ENCODE assay signal across 8 mouse cellular contexts in genomic region chr5:21787186-21788105, GRCm38 (mm10). TPM values are rescaled to one million over a fixed set of nuclear protein-coding genes. Genes with fewer than 3 reads are reported as not detected.
DNase-seq lines count a peak whose midpoint lies in the region; ATAC-seq and TF ChIP-seq lines count a peak whose summit lies in the region.

No protein-coding gene starts in this region.

- WGBS in heart, embryonic 11.5 days (ENCODE audit: insufficient replicate concordance), result 32% methylated on average over 11 of the region's 11 CpGs
- WGBS in heart, embryonic 16.5 days, result 30% methylated on average over 11 of the region's 11 CpGs
- 25% methylated on average over 11 of the region's 11 CpGs for WGBS in liver, postnatal 0 days (ENCODE audit: insufficient replicate concordance)

- peak overlapping the region; percentile 96 for H3K4me3 ChIP-seq in heart, embryonic 11.5 days (ENCODE audit: low read depth, low read length)
- H3K4me3 ChIP-seq in ES-E14 (ENCODE audit: insufficient read depth in 1 of 2, low read depth in 1 of 2, low read length in 2 of 2, poor library complexity in 1 of 2, severe bottlenecking in 1 of 2), result peak overlapping the region; percentile 86 to 93
- H3K4me3 ChIP-seq in heart, embryonic 16.5 days (ENCODE audit: low read length), result peak overlapping the region; percentile 99
- H3K4me3 ChIP-seq in liver, postnatal 0 days (ENCODE audit: low read depth, low read length), result peak overlapping the region; percentile 89

- TF ChIP-seq CTCF in liver, postnatal 0 days (IDR thresholded peaks at IDR 0.05; ENCODE audit: low read depth), result no peak

- intact Hi-C loops in heart, postnatal 10 days (cut with DNase I), result loop anchor here (10.0 kb wide), 1 partner anchor 727 kb away; no protein-coding TSS in a partner anchor

- H3K36me3 ChIP-seq in heart, embryonic 11.5 days (ENCODE audit: control insufficient read depth, insufficient read depth, low read length), result peaks cover 4% of the 10 kb centered on the region; the same call in 1 of the 2 replicates
- peaks cover 3% of the 10 kb centered on the region for H3K36me3 ChIP-seq in ES-E14 (ENCODE audit: control insufficient read depth, insufficient read depth, low read length, poor library complexity, severe bottlenecking)
- peaks cover 4% of the 10 kb centered on the region for H3K36me3 ChIP-seq in heart, embryonic 16.5 days (ENCODE audit: control insufficient read depth, insufficient read depth)
- H3K36me3 ChIP-seq in liver, postnatal 0 days (replicated peaks; ENCODE audit: insufficient read depth, low read length), result peaks cover 14% of the 10 kb centered on the region

- DNase-seq in heart, postnatal 10 days, result no peak
- DNase-seq in ES-E14 (ENCODE audit: low read depth, low spot score), result no peak
- DNase-seq in liver, postnatal 0 days, result no peak
- DNase-seq in urinary bladder, postnatal 4 days (ENCODE audit: low spot score in 2 of 2), result no peak
- no peak for DNase-seq in adrenal gland, adult 8-10 months
- no peak for DNase-seq in layer of hippocampus, postnatal 10 days (ENCODE audit: low spot score in 2 of 2)

- H3K27ac ChIP-seq in heart, embryonic 11.5 days (ENCODE audit: low read depth, low read length), result peak overlapping the region; percentile 75
- no peak overlapping the region for H3K27ac ChIP-seq in ES-E14 (ENCODE audit: insufficient read depth, low read depth, low read length, poor library complexity, severe bottlenecking)
- H3K27ac ChIP-seq in heart, embryonic 16.5 days (ENCODE audit: low read length), result peak overlapping the region; percentile 90
- peak overlapping the region; percentile 89 for H3K27ac ChIP-seq in liver, postnatal 0 days (ENCODE audit: low read depth)

- H3K9me3 ChIP-seq in heart, embryonic 11.5 days (replicated peaks; ENCODE audit: control insufficient read depth, low read length), result no peaks in the 10 kb centered on the region
- H3K9me3 ChIP-seq in ES-E14 (ENCODE audit: control insufficient read depth, insufficient read depth, low read depth, low read length), result no peaks in the 10 kb centered on the region
- no peaks in the 10 kb centered on the region for H3K9me3 ChIP-seq in heart, embryonic 16.5 days (replicated peaks; ENCODE audit: control insufficient read depth, low read length)
- no peaks in the 10 kb centered on the region for H3K9me3 ChIP-seq in liver, postnatal 0 days (ENCODE audit: low read length)

- peaks cover 2% of the 10 kb centered on the region for H3K4me1 ChIP-seq in heart, embryonic 11.5 days (ENCODE audit: control insufficient read depth, insufficient read depth, low read length)
- H3K4me1 ChIP-seq in ES-E14 (ENCODE audit: control insufficient read depth in 2 of 2, insufficient read depth in 2 of 2, low read length in 2 of 2, poor library complexity in 1 of 2), result peaks cover 0 to 2% of the 10 kb centered on the region in 2 experiments; a peak in 3 of 4 replicates
- peaks cover 8% of the 10 kb centered on the region for H3K4me1 ChIP-seq in heart, embryonic 16.5 days (ENCODE audit: control insufficient read depth, insufficient read depth, low read length)
- H3K4me1 ChIP-seq in liver, postnatal 0 days (ENCODE audit: insufficient read depth), result peaks cover 22% of the 10 kb centered on the region

- H3K27me3 ChIP-seq in heart, embryonic 11.5 days (ENCODE audit: control insufficient read depth, insufficient read depth, low read length), result no peaks in the 10 kb centered on the region
- no peaks in the 10 kb centered on the region for H3K27me3 ChIP-seq in heart, embryonic 16.5 days (ENCODE audit: control insufficient read depth, insufficient read depth, low read length)
- H3K27me3 ChIP-seq in liver, postnatal 0 days (ENCODE audit: insufficient read depth, low read length), result no peaks in the 10 kb centered on the region

- in situ Hi-C loops in ES-E14 (cut with MboI; ENCODE audit: low sequenced_read_pairs in 2 of 2, unreplicated experiment in 2 of 2), result no loop called here

- TF ChIP-seq EP300 in liver, postnatal 0 days (IDR thresholded peaks at IDR 0.05; ENCODE audit: low read depth), result no peak

- H3K4me2 ChIP-seq in heart, embryonic 11.5 days, result peak overlapping the region; percentile 75
- H3K4me2 ChIP-seq in heart, embryonic 16.5 days (ENCODE audit: low read depth, low read length), result peak overlapping the region; percentile 87
- peak overlapping the region; percentile 100 for H3K4me2 ChIP-seq in liver, postnatal 0 days (ENCODE audit: low read depth, low read length)

- ATAC-seq in heart, embryonic 11.5 days (replicated peaks; ENCODE audit: insufficient number of reproducible peaks, low FRiP score, low TSS enrichment), result no peak
- ATAC-seq in heart, embryonic 16.5 days (replicated peaks; ENCODE audit: extremely low read depth, insufficient read depth, low FRiP score), result no peak
- ATAC-seq in liver, postnatal 0 days, result no peak

- H3K9ac ChIP-seq in heart, embryonic 11.5 days (ENCODE audit: low read depth, low read length), result peak overlapping the region; percentile 94
- peak overlapping the region; percentile 91 for H3K9ac ChIP-seq in ES-E14 (ENCODE audit: insufficient read depth, low read depth, low read length, poor library complexity, severe bottlenecking)
- H3K9ac ChIP-seq in heart, embryonic 16.5 days (ENCODE audit: low read length), result peak overlapping the region; percentile 98
- peak overlapping the region; percentile 89 for H3K9ac ChIP-seq in liver, postnatal 0 days (replicated peaks)

TF ChIP-seq in ES-E14, 5 proteins besides CTCF, POLR2A, EP300 and RAD21:
- TF ChIP-seq CHD2 (IDR thresholded peaks at IDR 0.05; ENCODE audit: low read depth, low read length) (no peak), MAFK (IDR thresholded peaks at IDR 0.05; ENCODE audit: insufficient read depth, low read depth, low read length) (no peak)

RNA-seq across cellular contexts. Expression of gene Psmc2, which starts 2.4 kb away (rescaled TPM):
- 165 and 176 TPM in 2 replicates for polyA plus RNA-seq in heart, embryonic 11.5 days (2014; fragmentation: Nextera tagmentation; extraction: Ambion mirVana)
- total RNA-seq in heart, postnatal 10 days (2021), result 100 to 1,000 TPM in 1 of 2 experiments, 10 to 100 TPM in 1; 98.9 to 101 TPM
- total RNA-seq in ES-E14 (2012; rRNA removed), result 79.2 and 134 TPM in 2 replicates
- polyA plus RNA-seq in heart, embryonic 16.5 days (2015; fragmentation: Nextera tagmentation; extraction: Ambion mirVana), result 138 and 139 TPM in 2 replicates
- polyA plus RNA-seq in liver, postnatal 0 days (2015; fragmentation: Nextera tagmentation; extraction: Ambion mirVana), result 76.7 and 82.0 TPM in 2 replicates
- total RNA-seq in adrenal gland, adult 8-10 months (2022), result 100 to 1,000 TPM; 127 to 153 (median 141) TPM
- total RNA-seq in layer of hippocampus, postnatal 10 days (2021), result 100 to 1,000 TPM; 112 to 119 TPM

RNA-seq across cellular contexts. Expression of gene Dnajc2, which starts 2.4 kb away (rescaled TPM):
- polyA plus RNA-seq in heart, embryonic 11.5 days (2014; fragmentation: Nextera tagmentation; extraction: Ambion mirVana), result 60.4 and 71.5 TPM in 2 replicates
- 10 to 100 TPM; 18.2 to 20.8 TPM for total RNA-seq in heart, postnatal 10 days (2021)
- total RNA-seq in ES-E14 (2012; rRNA removed), result 83.7 and 96.0 TPM in 2 replicates
- polyA plus RNA-seq in heart, embryonic 16.5 days (2015; fragmentation: Nextera tagmentation; extraction: Ambion mirVana), result 41.5 and 47.5 TPM in 2 replicates
- polyA plus RNA-seq in liver, postnatal 0 days (2015; fragmentation: Nextera tagmentation; extraction: Ambion mirVana), result 25.0 and 27.1 TPM in 2 replicates
- total RNA-seq in adrenal gland, adult 8-10 months (2022), result 10 to 100 TPM; 25.4 to 31.8 (median 30.2) TPM
- total RNA-seq in layer of hippocampus, postnatal 10 days (2021), result 10 to 100 TPM; 38.4 to 41.8 TPM

RNA-seq across cellular contexts. Expression of gene Pmpcb, which starts 50.5 kb away (rescaled TPM):
- 133 and 136 TPM in 2 replicates for polyA plus RNA-seq in heart, embryonic 11.5 days (2014; fragmentation: Nextera tagmentation; extraction: Ambion mirVana)
- 100 to 1,000 TPM; 224 TPM for total RNA-seq in heart, postnatal 10 days (2021)
- total RNA-seq in ES-E14 (2012; rRNA removed), result 132 and 134 TPM in 2 replicates
- 154 and 168 TPM in 2 replicates for polyA plus RNA-seq in heart, embryonic 16.5 days (2015; fragmentation: Nextera tagmentation; extraction: Ambion mirVana)
- polyA plus RNA-seq in liver, postnatal 0 days (2015; fragmentation: Nextera tagmentation; extraction: Ambion mirVana), result 43.6 and 45.9 TPM in 2 replicates
- total RNA-seq in adrenal gland, adult 8-10 months (2022), result 100 to 1,000 TPM; 215 to 293 (median 236) TPM
- total RNA-seq in layer of hippocampus, postnatal 10 days (2021), result 10 to 100 TPM; 64.6 to 66.2 TPM
